Mouse (Mus musculus) erythroblast, embryonic 14.5 days (primary cell): ENCODE data around the gene Fbxo42.

Experiments used
- GATA1 ChIP-seq: IDR thresholded peaks from 2 replicates; pipeline ENCODE4 v1.6.1; 2012; ENCODE audit warnings: low read length, inconsistent platforms, mixed read lengths
- TAL1 ChIP-seq: IDR thresholded peaks from 3 replicates; pipeline ENCODE4 v1.6.1; 2012; ENCODE audit warnings: low read length, inconsistent platforms, mixed read lengths

GRCm38 (mm10) chr4:141180831-141181230, 33.1 kb downstream of the Fbxo42 start:
- TF ChIP-seq TAL1 (no peak), GATA1 (no peak)
